Mouse (Mus musculus): Measurements from ENCODE around the gene Hspb2.

GRCm38 (mm10) chr9:50775662-50776126, 23.5 kb upstream of the Hspb2 start:
- TF ChIP-seq MAFK (IDR thresholded peaks at IDR 0.05; ENCODE audit: borderline replicate concordance, low read depth, low read length) (no peak), ZNF384 (IDR thresholded peaks at IDR 0.05; ENCODE audit: low read depth, low read length) (no peak), POLR2A (IDR thresholded peaks at IDR 0.05; ENCODE audit: control insufficient read depth in 1 of 2, insufficient read depth in 1 of 2, low read depth in 1 of 2, low read length in 2 of 2, poor library complexity in 1 of 2) (no peak), MAZ (IDR thresholded peaks at IDR 0.05; ENCODE audit: low read depth, low read length) (no peak), TBP (IDR thresholded peaks at IDR 0.05; ENCODE audit: low read depth, low read length) (no peak), MAX (IDR thresholded peaks at IDR 0.05; ENCODE audit: low read length) (no peak), BHLHE40 (IDR thresholded peaks at IDR 0.05; ENCODE audit: borderline replicate concordance, low read depth, low read length) (no peak), GATA1 (IDR thresholded peaks at IDR 0.05; ENCODE audit: low read depth, low read length) (no peak), E2F4 (IDR thresholded peaks at IDR 0.05; ENCODE audit: borderline replicate concordance, low read depth, low read length) (no peak), MXI1 (IDR thresholded peaks at IDR 0.05; ENCODE audit: low read depth, low read length) (0 out of 2 replicates have a peak, but pooled peaks have one; percentile 20), MEF2A (IDR thresholded peaks at IDR 0.05; ENCODE audit: extremely low read depth, insufficient replicate concordance, low read depth, low read length, poor library complexity, severe bottlenecking) (no peak), ZMIZ1 (IDR thresholded peaks at IDR 0.05; ENCODE audit: low read depth, low read length) (no peak), SIN3A (IDR thresholded peaks at IDR 0.05; ENCODE audit: low read length) (no peak)

Data from MEL (cell line).